Mouse (Mus musculus) hindbrain, postnatal 0 days (tissue): ENCODE results near the gene Gm12394. TPM values are rescaled to one million over a fixed set of nuclear protein-coding genes. Genes with fewer than 3 reads are reported as not detected.
A peak's percentile ranks its signal among the peaks of the same experiment; 100 is the strongest.

Experiments
- ATAC-seq: fragments of 200-750 bp; cut with Nextera tagmentation; 2 replicates; pipeline ENCODE4 v1.8.0; 2017; ENCODE audit warnings: mild to moderate bottlenecking, moderate TSS enrichment, moderate library complexity
- DNase-seq: peaks from one replicate; pipeline ENCODE4 v3.0.0-alpha.2; 2015; ENCODE audit warnings: low spot score
- H3K27ac ChIP-seq: fragments of 300-500 bp; sonication (generic); 2 replicates; pipeline ENCODE4 v1.5.1; 2014; ENCODE audit warnings: mild to moderate bottlenecking
- H3K27me3 ChIP-seq: fragments of 300-500 bp; sonication (generic); 2 replicates; pipeline ENCODE4 v1.6.1; 2014; ENCODE audit warnings: low read length, mixed read lengths; ENCODE audit not compliant: insufficient read depth
- H3K36me3 ChIP-seq: fragments of 300-500 bp; sonication (generic); 2 replicates; pipeline ENCODE4 v1.6.1; 2014; ENCODE audit warnings: low read length, mixed read lengths; ENCODE audit not compliant: insufficient read depth
- H3K4me1 ChIP-seq: fragments of 300-500 bp; sonication (generic); 2 replicates; pipeline ENCODE4 v1.6.1; 2014; ENCODE audit warnings: antibody characterized with exemption, low read length, mixed read lengths; ENCODE audit not compliant: insufficient read depth
- H3K4me2 ChIP-seq: fragments of 300-500 bp; sonication (generic); 2 replicates; pipeline ENCODE4 v1.6.1; 2014; ENCODE audit warnings: low read depth, mild to moderate bottlenecking, low read length, moderate library complexity, mixed read lengths
- H3K4me3 ChIP-seq: fragments of 300-500 bp; sonication (generic); 2 replicates; pipeline ENCODE4 v1.5.1; 2014; ENCODE audit warnings: low read length
- H3K9ac ChIP-seq: fragments of 300-500 bp; sonication (generic); replicated peaks from 2 replicates; pipeline ENCODE4 v1.6.1; 2014; ENCODE audit warnings: mild to moderate bottlenecking, low read length, moderate library complexity, mixed read lengths
- H3K9me3 ChIP-seq: fragments of 300-500 bp; sonication (generic); 2 replicates; pipeline ENCODE4 v1.6.1; 2016; ENCODE audit warnings: low read length, mixed read lengths
- CTCF ChIP-seq: IDR thresholded peaks from 2 replicates; pipeline ENCODE4 v1.5.1; 2016; ENCODE audit warnings: antibody characterized with exemption, control low read depth, low read depth
- WGBS: fragments of 180-500 bp; shearing (Covaris S2); extraction: QIAGEN DNeasy Blood & Tissue Kit; methylation state at CpG from one replicate; pipeline ENCODE4 v1.1.7; 2014; 5-methylcytosine and 5-hydroxymethylcytosine counted together
- polyA plus RNA-seq: library from polyadenylated mRNA; unstranded; fragments of >200 nt; fragmentation: Nextera tagmentation; extraction: Ambion mirVana; gene quantifications from 2 replicates; pipeline ENCODE4 v1.2.1, GENCODE M21; 2015
- total RNA-seq: library from RNA; depleted of rRNA; stranded (reverse); fragments of >200 nt; gene quantifications from 2 replicates; pipeline ENCODE4 v1.2.3, GENCODE M21; 2014

The Gm12394 gene
- total and polyA plus RNA-seq, 2 experiments from 2014 or later = 0.05 to 0.68 TPM

DNA sequence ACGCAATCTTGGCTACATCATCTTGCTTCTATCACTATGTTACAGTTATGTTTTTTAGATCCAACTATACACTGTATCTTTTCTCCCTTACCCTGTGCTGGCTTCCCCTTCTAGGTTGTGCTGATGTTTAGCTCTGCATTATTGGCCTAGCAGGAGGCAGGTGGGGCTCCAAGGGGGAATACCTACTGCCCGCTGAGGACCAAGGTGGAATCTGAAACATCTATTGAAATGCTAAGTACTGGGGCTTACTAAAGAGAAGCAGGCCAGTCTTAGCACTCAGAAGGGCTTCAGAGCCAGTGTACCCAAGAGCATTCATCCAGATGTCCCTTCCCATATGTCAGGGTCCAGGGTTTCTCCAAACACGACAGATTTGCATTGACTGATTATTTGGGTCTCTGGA lies 42.3 kb upstream of the Gm12394 start:
- no peak for DNase-seq

DNA sequence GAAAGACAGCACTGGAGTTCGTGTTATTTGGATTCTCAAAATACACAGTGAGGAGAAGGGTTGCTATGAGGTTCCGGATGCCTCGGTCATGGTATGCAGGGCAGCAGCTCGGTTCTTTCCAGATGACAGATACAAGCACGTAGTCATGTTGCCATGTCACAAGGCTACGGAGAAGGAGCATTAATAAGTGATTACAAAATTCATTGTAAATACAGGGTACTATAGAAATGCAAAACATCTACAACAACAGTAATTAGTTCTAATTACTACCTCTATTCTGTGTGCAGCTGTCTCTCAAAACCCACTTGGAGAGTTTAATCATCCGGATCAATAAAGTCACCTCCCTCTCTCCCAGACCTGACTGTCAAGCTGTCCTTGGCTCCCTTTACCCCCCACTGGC lies 38.5 kb upstream of the Gm12394 start:
- Histone ChIP-seq H3K4me3 (no peak overlapping the region), H3K4me2 (no peak overlapping the region), H3K4me1 (no peaks in the 10 kb centered on the region), H3K36me3 (no peaks in the 10 kb centered on the region), H3K9me3 (no peaks in the 10 kb centered on the region), H3K27ac (no peak overlapping the region), H3K9ac (no peak overlapping the region), H3K27me3 (no peaks in the 10 kb centered on the region)
- WGBS = 34% methylated on average over 7 of the region's 7 CpGs
- DNase-seq (no peak), ATAC-seq (no peak)
- TF ChIP-seq CTCF = no peak

More for the DNA sequence above, 42.3 kb upstream of the Gm12394 start:
- H3K27ac ChIP-seq = no peak overlapping the region
- H3K4me2 ChIP-seq = no peak overlapping the region
- ATAC-seq = no peak
- no peaks in the 10 kb centered on the region for H3K4me1 ChIP-seq
- H3K9me3 ChIP-seq = no peaks in the 10 kb centered on the region
- H3K9ac ChIP-seq = no peak overlapping the region
- no peaks in the 10 kb centered on the region for H3K36me3 ChIP-seq
- H3K27me3 ChIP-seq = no peaks in the 10 kb centered on the region
- TF ChIP-seq CTCF = no peak
- H3K4me3 ChIP-seq = no peak overlapping the region
- WGBS = 37% methylated on average over 3 of the region's 3 CpGs

DNA sequence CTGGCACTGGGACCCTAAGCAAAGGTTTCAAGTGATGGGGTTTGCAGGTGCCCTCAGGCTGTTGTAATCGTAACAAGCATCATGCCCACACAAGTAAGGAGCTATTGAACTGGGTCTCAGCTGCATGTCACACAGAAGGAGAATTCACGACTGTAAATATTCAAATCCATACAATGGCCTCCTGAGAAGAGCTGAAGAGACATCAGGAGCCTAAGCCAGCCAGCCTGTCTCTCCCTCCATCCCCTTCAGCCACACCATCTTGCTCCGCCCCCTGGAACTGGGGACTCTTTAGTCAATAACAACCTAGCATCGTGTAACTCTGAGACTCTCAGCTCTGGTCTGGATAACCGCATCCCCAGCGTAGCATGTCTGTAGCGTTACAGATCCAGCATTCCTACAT lies 34.6 kb upstream of the Gm12394 start:
- DNase-seq = no peak
- ATAC-seq = no peak
- Histone ChIP-seq H3K36me3 (no peaks in the 10 kb centered on the region), H3K9ac (no peak overlapping the region), H3K27ac (no peak overlapping the region), H3K4me2 (no peak overlapping the region), H3K4me1 (no peaks in the 10 kb centered on the region), H3K4me3 (no peak overlapping the region), H3K9me3 (no peaks in the 10 kb centered on the region), H3K27me3 (no peaks in the 10 kb centered on the region)
- 65% methylated on average over 7 of the region's 7 CpGs for WGBS
- TF ChIP-seq CTCF = no peak

DNA sequence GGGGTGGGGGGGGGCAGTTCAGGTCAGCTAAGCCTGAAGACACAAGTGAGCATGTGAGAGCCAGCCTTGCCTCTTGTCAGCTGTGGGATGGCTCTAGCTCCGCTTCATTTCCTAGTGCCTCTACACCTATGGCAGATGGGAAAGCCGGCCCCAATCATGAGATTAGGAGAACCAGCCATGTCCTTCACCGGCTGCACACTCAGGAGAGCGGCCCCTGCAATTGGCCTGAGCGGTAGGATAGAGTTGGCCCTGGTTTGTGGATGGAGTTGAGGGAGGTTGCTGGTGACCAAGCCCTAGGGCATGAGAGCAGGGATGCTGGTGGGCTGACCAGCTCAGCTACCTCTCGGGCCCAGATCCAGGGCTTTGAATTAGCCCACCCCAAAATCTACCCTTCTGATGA lies 32.2 kb upstream of the Gm12394 start:
- WGBS = 88% methylated on average over 6 of the region's 6 CpGs
- Histone ChIP-seq H3K9me3 (no peaks in the 10 kb centered on the region), H3K4me3 (no peak overlapping the region), H3K4me2 (no peak overlapping the region), H3K4me1 (no peaks in the 10 kb centered on the region), H3K27ac (no peak overlapping the region), H3K36me3 (no peaks in the 10 kb centered on the region), H3K9ac (no peak overlapping the region), H3K27me3 (no peaks in the 10 kb centered on the region)
- ATAC-seq = no peak
- DNase-seq = no peak
- TF ChIP-seq CTCF = no peak

DNA sequence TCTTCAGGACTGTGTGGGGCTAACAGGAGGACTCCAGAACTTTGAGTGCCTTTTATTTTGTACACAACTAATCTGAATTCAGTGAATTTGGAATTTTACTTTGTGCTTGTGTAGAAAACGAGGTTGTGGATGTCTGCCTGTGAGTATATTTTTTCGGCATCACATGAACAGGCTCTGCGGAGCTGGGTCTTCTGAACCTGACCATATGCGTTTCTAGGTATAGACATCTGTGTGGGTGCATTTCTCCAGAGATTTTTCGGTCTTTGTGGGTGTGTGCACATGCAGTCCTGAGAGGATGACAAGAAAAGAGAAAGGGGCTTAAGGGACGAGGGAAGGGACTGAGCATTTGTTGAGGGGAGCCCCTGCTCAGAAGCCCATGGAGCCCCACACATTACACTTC lies 30.4 kb upstream of the Gm12394 start:
- no peak for DNase-seq
- Histone ChIP-seq H3K4me3 (no peak overlapping the region), H3K4me1 (no peaks in the 10 kb centered on the region), H3K9ac (no peak overlapping the region), H3K27me3 (no peaks in the 10 kb centered on the region), H3K4me2 (no peak overlapping the region), H3K36me3 (no peaks in the 10 kb centered on the region), H3K9me3 (no peaks in the 10 kb centered on the region), H3K27ac (no peak overlapping the region)
- WGBS = 89% methylated on average over 6 of the region's 6 CpGs
- no peak for TF ChIP-seq CTCF
- ATAC-seq = no peak

DNA sequence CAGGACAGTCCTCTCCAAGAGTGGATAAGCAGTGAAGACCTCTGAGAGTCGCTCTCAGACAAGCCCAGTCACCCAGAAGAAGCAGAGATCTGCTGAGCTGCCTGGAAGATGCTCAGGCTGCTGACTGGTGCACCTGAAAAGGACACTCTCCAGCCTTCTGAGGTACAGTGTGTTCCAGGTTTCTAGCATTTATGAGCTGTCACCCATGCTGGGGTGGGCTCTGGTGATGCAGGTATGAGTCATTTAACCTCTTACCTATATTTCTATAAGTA lies 24.0 kb upstream of the Gm12394 start:
- H3K27me3 ChIP-seq = no peaks in the 10 kb centered on the region
- no peak for DNase-seq
- peak overlapping the region; percentile 26; the same call in 1 of the 2 replicates for H3K27ac ChIP-seq
- H3K9ac ChIP-seq = no peak overlapping the region
- no peak overlapping the region for H3K4me2 ChIP-seq
- WGBS = 44% methylated on average over 1 of the region's 1 CpGs
- H3K4me3 ChIP-seq = no peak overlapping the region
- H3K9me3 ChIP-seq = no peaks in the 10 kb centered on the region
- TF ChIP-seq CTCF = no peak
- no peaks in the 10 kb centered on the region for H3K4me1 ChIP-seq
- H3K36me3 ChIP-seq = no peaks in the 10 kb centered on the region
- ATAC-seq = no peak

DNA sequence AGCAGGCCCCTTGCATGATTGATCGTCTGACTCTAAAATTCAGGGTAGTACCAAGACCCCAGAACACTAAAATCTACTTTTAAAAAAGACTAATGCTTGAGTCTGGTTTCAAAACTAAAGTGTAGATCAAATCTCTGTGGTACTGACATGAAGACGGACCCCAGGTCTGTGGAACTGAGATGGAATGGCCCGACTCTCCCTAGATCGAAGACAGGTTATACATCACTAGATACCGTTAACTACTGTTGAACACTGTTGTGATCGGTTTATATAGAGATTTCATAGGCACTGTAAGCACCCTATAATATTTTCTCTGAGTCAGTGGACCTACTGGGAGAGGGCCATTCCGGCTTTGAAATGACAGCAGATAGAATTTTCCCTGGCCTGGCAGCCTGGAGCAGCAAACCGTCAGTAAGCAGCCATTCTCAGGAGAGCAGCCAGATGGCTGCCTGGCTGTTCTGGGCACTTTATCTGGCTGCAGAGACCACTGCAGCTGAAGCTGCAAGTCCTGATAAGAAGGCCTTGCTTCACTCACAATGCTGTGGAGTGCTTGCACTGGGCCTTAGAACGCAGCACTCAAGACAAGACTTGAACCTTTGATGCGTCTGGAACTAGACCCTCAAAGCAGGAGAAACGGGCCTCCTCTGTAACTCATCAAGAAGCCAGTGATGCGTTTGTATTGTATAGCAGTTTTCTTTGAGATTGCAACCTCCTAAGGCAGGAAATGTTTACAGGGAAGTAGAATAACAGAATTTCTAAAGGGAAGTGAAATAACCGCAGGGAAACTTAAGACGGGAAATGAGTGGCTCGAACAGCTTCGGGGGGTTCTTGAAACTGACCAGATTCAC lies 23.5 kb upstream of the Gm12394 start:
- no peaks in the 10 kb centered on the region for H3K36me3 ChIP-seq
- no peak overlapping the region for H3K4me2 ChIP-seq
- DNase-seq (peak; percentile 65), ATAC-seq (no peak)
- 0 out of 2 replicates have a peak overlapping the region, but pooled peaks have one; percentile 21 for H3K9ac ChIP-seq
- no peak; the same call in 1 of the 2 replicates for TF ChIP-seq CTCF
- H3K4me1 ChIP-seq = no peaks in the 10 kb centered on the region
- H3K4me3 ChIP-seq = no peak overlapping the region
- no peaks in the 10 kb centered on the region for H3K9me3 ChIP-seq
- peak overlapping the region; percentile 26; the same call in 1 of the 2 replicates for H3K27ac ChIP-seq
- 74% methylated on average over 16 of the region's 16 CpGs for WGBS
- no peaks in the 10 kb centered on the region for H3K27me3 ChIP-seq
